Mouse (Mus musculus) adrenal gland, postnatal 10 days (tissue): Measurements from ENCODE around the gene Erbb4. TPM values are rescaled to one million over a fixed set of nuclear protein-coding genes. Genes with fewer than 3 reads are reported as not detected.

Experiments used
- DNase-seq: peaks from one replicate; pipeline ENCODE4 v3.0.0; 2021; ENCODE audit warnings: mixed read lengths
- total RNA-seq, 2 experiments: library from RNA; stranded (reverse); gene quantifications; 2 replicates each; pipeline ENCODE4 v1.2.3; 2021

The Erbb4 gene
- total RNA-seq, 2 experiments from 2014 or later = 1.2 to 1.4 TPM

DNA sequence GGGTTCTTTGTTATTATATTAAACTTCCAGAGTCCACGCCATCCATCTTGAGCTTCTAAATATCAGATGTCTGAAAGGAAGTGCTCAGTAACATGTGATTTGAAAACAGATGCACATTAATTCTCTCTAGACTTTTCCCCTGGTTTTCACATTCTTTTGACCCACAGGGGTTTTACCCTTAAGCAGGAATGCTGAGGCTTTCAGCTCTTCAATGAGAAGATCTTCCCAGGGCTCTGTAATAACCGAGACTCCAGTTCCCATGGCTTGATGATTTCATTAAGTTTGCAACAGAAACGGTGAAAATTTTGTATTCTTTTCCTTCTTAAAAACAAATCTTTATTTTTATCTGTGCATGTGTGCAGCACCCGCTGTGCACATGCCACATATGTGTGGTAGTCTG, 1051.4 kb downstream of the Erbb4 start:
- no peak for DNase-seq

DNA sequence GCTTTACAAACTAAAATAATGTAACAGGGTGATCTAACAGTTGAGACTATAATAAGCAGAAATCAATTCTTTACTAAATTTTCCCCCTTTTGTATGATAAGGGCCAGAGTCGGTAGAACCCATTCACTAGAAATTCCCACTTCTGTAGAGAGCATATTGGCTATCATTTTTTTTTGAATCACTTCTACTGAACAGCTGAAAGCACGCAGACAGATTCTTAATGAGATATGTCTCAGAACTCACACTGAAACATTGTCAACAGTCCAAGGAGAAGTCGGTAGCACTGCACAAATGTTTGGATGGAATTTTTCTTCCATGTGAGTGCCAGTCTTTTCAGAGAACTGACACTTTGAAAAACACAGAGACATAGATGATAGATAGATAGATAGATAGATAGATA, 1053.1 kb downstream of the Erbb4 start:
- DNase-seq = no peak

DNA sequence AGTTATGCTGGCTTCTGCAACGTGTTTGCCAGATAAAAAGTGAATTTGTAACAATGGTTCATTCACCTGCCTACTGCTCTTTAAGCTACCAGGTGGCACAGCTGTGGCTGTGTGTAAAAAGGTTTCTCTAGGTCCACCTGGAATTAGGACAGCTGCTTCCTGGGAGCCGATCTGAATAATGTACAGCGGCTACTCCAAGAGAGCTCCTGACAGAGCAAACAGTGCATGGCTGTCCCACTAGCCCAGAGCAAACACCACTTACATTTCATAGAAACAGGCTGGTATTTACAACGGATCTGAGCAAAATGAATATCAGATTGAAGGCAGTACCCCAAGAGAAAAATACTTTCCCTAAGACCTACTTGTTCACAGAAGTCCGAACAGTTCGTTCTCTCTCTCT, 1058.0 kb downstream of the Erbb4 start:
- DNase-seq = no peak

DNA sequence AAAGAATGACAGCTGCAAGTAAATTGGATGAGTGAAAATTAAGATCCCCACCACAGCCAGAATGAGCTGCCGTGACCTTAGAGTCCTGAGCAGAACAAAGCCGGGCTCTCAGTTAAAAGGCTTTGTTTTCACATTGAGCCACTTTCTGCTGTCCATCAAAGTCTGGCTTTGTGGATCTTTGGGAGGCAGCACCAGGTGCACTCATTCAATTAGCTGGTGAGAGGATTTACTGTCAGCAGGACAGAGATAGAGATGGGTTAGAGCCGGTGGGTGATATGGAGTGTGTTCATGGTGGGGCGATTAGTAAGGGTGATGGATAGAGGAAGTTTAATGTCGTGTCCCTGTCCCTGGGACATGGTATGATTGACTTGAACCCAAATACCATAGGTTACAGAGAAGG, 1060.7 kb downstream of the Erbb4 start:
- DNase-seq = no peak

DNA sequence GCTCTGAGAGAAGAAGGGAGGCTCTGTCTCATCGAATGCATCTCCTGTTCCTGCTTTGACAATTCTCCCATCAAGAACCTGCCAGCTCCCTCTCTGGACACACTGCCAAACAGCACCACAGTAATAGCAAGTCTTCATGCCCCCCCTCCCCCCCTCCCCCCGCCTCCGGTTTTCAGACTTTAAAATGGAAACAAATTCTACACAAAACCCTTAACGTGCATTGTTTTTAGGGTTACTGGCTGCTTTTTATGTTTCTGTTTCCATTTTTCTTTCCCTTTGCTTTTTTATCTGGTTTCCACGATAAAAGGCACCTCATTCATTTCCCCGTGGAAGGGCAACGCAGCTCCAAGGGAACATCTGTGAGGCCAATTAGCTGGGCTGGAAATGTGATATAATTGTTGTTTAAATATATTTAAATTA, 1061.3 kb downstream of the Erbb4 start:
- DNase-seq = no peak

DNA sequence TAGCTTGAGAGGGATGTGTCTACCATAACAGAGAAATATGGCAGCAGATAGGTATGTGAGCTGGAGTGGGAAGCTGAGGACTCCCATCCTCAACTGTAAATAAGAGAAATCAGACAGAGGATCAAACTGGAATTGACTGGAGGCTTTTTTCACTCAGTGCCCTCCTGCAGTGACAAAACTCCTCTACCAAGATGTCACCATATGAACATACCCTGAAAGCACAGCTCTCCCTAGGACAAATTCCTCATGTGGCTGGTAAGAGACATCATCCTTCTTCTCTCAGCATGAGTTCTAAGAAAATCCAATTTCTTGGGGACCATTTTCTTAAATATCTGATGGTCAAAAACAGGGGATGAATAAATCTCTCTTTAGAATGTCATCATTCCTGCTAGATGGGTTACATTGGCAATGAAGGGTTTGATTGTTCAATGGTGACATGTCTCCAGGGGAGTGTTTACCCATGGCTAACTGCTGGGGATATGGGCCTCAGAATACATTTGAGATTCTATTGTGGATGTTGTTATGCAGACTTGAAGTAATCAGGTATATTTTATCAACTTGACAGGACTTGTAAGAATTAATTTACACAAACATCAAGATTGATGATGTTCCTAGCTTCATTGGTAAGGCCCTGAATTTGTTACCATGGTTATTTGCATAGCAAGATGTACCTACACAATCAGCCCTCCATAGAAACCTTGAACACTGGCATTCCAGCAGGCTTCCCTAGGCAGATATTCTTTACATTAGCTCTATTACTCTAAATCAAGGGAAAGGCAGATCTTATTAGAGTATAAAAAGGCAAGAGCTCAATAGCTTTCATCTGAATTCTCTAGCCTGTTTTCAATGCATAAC, 1083.5 kb downstream of the Erbb4 start:
- no peak for DNase-seq

DNA sequence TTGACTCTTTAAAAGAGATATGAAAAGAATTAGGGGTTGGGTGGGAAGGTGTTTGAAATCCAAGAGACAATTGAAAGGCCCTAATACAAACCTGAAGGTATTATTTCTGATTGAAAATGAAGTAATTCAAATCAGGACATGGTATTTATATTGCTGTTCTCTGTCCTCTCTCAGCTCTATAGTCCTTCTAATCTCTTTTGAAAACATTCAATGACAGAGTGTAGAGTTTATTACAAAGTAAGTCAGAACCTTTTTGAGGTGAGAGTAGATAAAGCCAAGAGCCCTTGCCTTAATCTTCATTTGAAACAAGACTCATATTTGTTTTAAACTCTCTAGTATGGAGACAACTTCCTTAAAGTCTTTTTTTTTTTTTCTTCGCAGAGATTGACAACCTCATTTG, 1087.8 kb downstream of the Erbb4 start:
- no peak for DNase-seq

DNA sequence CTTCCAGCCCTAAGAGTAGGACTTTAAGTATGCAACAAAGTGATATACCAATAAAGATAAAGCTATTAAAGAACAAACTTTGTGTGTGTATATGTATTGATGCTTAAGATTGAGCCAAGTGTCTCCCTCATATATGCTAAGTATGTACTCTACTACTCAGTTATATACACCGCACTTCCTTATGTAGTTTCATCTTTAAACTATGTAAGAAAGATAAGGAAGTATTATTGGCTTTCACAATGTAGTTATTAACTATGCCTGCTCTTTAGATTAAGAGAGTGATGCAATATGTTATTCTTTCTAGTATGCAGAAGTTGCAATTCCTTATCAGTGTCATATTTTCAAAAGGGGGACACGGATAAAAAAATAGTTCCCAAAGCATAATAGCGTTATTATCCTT, 1088.2 kb downstream of the Erbb4 start:
- DNase-seq = no peak
